Mouse (Mus musculus) G1E (cell line): Measurements from ENCODE around the gene 3110021N24Rik. TPM values are rescaled to one million over a fixed set of nuclear protein-coding genes. Genes with fewer than 3 reads are reported as not detected.

ENCODE experiments used
- ATAC-seq: 2 replicates; pipeline ENCODE4 v1.8.0; 2016; ENCODE audit warnings: mild to moderate bottlenecking; ENCODE audit not compliant: insufficient number of reproducible peaks, poor library complexity, low FRiP score, severe bottlenecking; ENCODE audit errors: extremely low read depth
- DNase-seq: peaks from one replicate; pipeline ENCODE4 v3.0.0; 2012; ENCODE audit warnings: low spot score
- H3K27me3 ChIP-seq: 2 replicates; pipeline ENCODE4 v1.6.1; 2012; ENCODE audit warnings: mild to moderate bottlenecking, low read length, inconsistent platforms; ENCODE audit not compliant: insufficient read depth
- H3K36me3 ChIP-seq: replicated peaks from 2 replicates; pipeline ENCODE3; 2012; ENCODE audit warnings: mild to moderate bottlenecking, inconsistent platforms
- H3K4me1 ChIP-seq: 2 replicates; pipeline ENCODE4 v1.6.1; 2012; ENCODE audit warnings: low read depth, low read length, inconsistent platforms, mixed read lengths; ENCODE audit not compliant: insufficient read depth
- H3K4me3 ChIP-seq: 2 replicates; pipeline ENCODE4 v1.5.1; 2012; ENCODE audit warnings: low read depth, mild to moderate bottlenecking, inconsistent platforms, low read length, moderate library complexity, mixed read lengths
- H3K9me3 ChIP-seq: replicated peaks from 2 replicates; pipeline ENCODE4 v1.6.1; 2012; ENCODE audit warnings: inconsistent platforms
- CTCF ChIP-seq: IDR thresholded peaks from 2 replicates; pipeline ENCODE4 v1.5.1; 2012; ENCODE audit warnings: low read depth, low read length, inconsistent platforms, mixed read lengths
- GATA1 ChIP-seq: IDR thresholded peaks from 2 replicates; pipeline ENCODE4 v1.6.1; 2012; ENCODE audit warnings: borderline replicate concordance, low read length, inconsistent platforms, mixed read lengths
- GATA2 ChIP-seq: IDR thresholded peaks from 2 replicates; pipeline ENCODE4 v1.6.1; 2012; ENCODE audit warnings: low read depth, low read length, inconsistent platforms, borderline replicate concordance
- POLR2AphosphoS5 ChIP-seq: IDR thresholded peaks from 2 replicates; pipeline ENCODE4 v1.6.1; 2012; ENCODE audit warnings: low read depth, low read length, inconsistent platforms; ENCODE audit not compliant: insufficient replicate concordance
- TAL1 ChIP-seq: conservative IDR thresholded peaks from 2 replicates; pipeline ENCODE4 v1.6.1; 2012; ENCODE audit warnings: low read depth, low read length, inconsistent platforms, mixed read lengths
- polyA plus RNA-seq: library from polyadenylated mRNA; stranded (reverse); fragments of >175 nt; gene quantifications from 2 replicates; pipeline ENCODE4 v1.2.3, GENCODE M21; 2012
- total RNA-seq, 2 experiments: library from RNA; stranded (forward) in 1 of 2; stranded (reverse) in 1 of 2; fragments of 200-1000 nt in 1 of 2; fragments of >200 nt in 1 of 2; fragmentation: Nextera tagmentation in 1 of 2; gene quantifications; 2 replicates each; pipeline ENCODE4 v1.2.3; 2014 to 2017

The 3110021N24Rik gene
- total and polyA plus RNA-seq, 3 experiments: 0.05 TPM; not detected in 2

DNA sequence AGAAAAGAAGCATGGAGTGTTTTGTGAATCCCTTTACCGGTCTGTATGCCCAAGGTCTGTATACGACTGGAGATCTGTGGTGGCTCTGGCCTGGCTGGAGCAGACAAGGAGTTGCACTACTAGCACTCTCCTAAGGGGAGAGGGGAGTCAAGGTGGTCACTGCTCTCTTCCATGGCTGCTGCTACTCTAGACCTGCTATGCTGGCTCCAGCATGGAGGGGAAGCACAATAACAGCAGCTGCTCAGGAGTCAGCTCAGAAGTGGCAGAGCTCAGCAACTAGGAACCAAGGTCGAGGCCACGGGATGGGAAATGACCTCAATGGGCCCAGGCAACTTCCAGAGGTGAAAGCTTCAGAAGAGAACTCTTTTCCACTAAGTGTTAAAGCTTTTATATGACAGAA is 91.7 kb downstream of the 3110021N24Rik start:
- H3K9me3 ChIP-seq: no peaks in the 10 kb centered on the region
- H3K27me3 ChIP-seq: peaks cover 4% of the 10 kb centered on the region; the same call in 1 of the 2 replicates
- no peak for TF ChIP-seq POLR2AphosphoS5
- no peak for TF ChIP-seq GATA2
- TF ChIP-seq GATA1: no peak
- no peak for TF ChIP-seq CTCF
- no peak for TF ChIP-seq TAL1
- peaks cover 10% of the 10 kb centered on the region for H3K36me3 ChIP-seq
- DNase-seq (no peak), ATAC-seq (no peak)
- H3K4me3 ChIP-seq: no peak overlapping the region
- no peaks in the 10 kb centered on the region; the same call in 1 of the 2 replicates for H3K4me1 ChIP-seq

DNA sequence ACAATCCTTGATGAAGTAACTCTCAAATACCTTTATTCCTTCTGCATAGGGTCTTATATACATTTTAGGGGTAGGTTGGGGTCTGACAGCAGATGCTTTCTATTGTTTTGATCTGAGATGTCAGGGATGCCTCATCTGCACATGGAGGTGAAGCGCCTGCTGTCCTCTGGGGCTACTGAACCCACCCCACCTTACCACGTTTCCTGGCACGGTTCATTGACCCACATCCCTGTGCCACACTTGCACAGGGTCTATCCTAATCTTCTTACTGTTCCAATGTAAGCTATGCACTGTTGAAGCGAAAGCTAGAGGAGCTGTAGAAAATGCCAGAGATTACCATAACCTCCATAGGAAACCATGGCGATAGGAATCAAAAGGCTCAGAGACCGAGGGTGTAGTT is 92.1 kb downstream of the 3110021N24Rik start:
- peaks cover 10% of the 10 kb centered on the region for H3K36me3 ChIP-seq
- no peak for TF ChIP-seq POLR2AphosphoS5
- TF ChIP-seq GATA2: no peak
- TF ChIP-seq TAL1: no peak
- TF ChIP-seq CTCF: no peak
- TF ChIP-seq GATA1: no peak
- H3K9me3 ChIP-seq: no peaks in the 10 kb centered on the region
- DNase-seq (no peak), ATAC-seq (no peak)
- no peaks in the 10 kb centered on the region; the same call in 1 of the 2 replicates for H3K4me1 ChIP-seq
- H3K27me3 ChIP-seq: peaks cover 4% of the 10 kb centered on the region; the same call in 1 of the 2 replicates
- no peak overlapping the region for H3K4me3 ChIP-seq

DNA sequence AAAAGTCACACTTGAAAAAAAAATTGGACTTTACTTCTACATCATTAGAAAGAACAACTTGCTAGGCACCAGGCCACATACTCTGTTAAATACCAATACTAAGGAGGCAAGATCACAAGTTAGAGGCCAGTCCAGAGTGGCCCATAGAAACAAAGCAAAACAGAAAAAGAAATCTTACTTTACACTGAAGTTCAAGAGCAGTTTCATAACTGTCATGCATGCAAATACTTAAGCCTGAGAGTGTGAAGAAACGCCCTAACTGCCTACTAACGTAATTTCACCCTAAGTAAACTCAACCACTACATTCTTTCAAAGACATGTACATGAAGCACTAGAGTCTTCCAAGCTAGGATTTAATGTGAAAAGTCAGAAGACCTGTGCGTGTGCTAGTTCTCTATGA is 106.2 kb downstream of the 3110021N24Rik start:
- ATAC-seq (no peak), DNase-seq (no peak)
- H3K9me3 ChIP-seq: no peaks in the 10 kb centered on the region
- peaks cover 87% of the 10 kb centered on the region for H3K36me3 ChIP-seq
- TF ChIP-seq TAL1: no peak
- TF ChIP-seq CTCF: no peak
- no peak for TF ChIP-seq POLR2AphosphoS5
- no peak for TF ChIP-seq GATA2
- no peak for TF ChIP-seq GATA1
- no peaks in the 10 kb centered on the region for H3K27me3 ChIP-seq
- no peak overlapping the region for H3K4me3 ChIP-seq
- H3K4me1 ChIP-seq: no peaks in the 10 kb centered on the region; the same call in 1 of the 2 replicates

DNA sequence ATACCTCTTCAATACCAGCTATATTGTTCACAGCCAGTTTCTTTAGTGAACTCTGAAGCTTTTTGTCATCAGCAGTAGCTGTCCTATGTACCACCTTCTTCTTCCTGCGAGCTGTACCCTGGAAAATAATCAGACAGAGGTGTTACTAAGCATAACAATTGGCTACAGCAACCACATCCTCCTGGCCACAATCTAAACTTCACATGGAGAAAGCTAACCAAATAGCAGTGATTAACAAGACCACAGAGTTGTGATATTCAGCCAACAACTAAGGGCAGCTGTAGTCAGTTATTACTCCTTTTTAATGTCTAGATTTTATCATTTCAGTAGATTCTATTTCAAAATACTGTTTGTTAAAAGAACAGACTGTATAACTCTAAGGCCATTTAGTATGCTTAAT is 106.6 kb downstream of the 3110021N24Rik start:
- Histone ChIP-seq H3K4me3 (no peak overlapping the region), H3K4me1 (peaks cover 2% of the 10 kb centered on the region), H3K36me3 (peaks cover 85% of the 10 kb centered on the region), H3K27me3 (no peaks in the 10 kb centered on the region), H3K9me3 (no peaks in the 10 kb centered on the region)
- no peak for DNase-seq
- no peak for ATAC-seq
- TF ChIP-seq GATA2: no peak
- TF ChIP-seq TAL1: no peak
- no peak for TF ChIP-seq CTCF
- TF ChIP-seq GATA1: no peak
- no peak for TF ChIP-seq POLR2AphosphoS5

DNA sequence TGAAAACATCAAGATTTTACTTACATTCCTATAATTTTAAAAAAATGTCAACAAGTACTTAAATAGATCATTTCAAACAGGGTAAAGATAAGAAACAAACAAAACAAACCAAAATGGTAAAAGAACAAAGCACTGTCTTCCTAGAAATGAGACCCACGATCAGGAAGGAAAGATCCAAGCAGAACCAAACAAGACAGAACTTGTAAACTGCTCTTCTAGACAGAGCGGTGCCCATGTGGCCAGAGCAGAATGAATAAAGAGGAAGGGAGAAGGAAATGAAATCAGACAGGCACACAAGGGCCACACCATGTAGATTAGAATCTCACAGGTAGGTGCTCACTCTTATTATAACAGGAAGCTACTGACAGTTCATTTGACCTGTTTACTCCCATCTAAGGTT is 107.2 kb downstream of the 3110021N24Rik start:
- H3K36me3 ChIP-seq: peaks cover 80% of the 10 kb centered on the region
- TF ChIP-seq POLR2AphosphoS5: no peak
- no peak for TF ChIP-seq GATA1

DNA sequence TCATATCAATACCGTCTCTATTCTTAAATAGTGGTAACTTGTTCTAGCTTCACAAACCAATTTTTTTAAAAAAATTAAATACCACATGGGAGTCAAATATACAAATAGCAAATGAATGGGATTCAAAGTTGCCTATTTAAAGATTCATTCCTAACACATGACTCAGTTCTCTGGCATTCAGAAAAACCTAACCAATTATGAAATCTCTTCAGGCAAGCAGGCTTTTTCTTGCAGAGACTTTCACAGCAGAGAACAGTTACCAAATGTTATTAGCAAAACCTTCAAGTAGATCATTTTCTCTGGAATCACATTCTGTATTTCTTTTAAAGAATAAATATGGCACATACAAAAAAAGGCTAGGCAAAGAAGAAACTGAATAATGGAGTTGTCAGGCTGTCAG is 111.2 kb downstream of the 3110021N24Rik start:
- Histone ChIP-seq H3K36me3 (peaks cover 45% of the 10 kb centered on the region), H3K9me3 (no peaks in the 10 kb centered on the region), H3K27me3 (no peaks in the 10 kb centered on the region), H3K4me1 (peaks cover 24% of the 10 kb centered on the region), H3K4me3 (no peak overlapping the region)
- ATAC-seq (no peak), DNase-seq (no peak)
- TF ChIP-seq TAL1 (no peak), GATA2 (no peak), CTCF (no peak), GATA1 (no peak), POLR2AphosphoS5 (no peak)

More for the DNA sequence above, 107.2 kb downstream of the 3110021N24Rik start:
- peaks cover 4% of the 10 kb centered on the region for H3K4me1 ChIP-seq
- no peak for DNase-seq
- no peak for ATAC-seq
- H3K27me3 ChIP-seq: no peaks in the 10 kb centered on the region
- no peak overlapping the region for H3K4me3 ChIP-seq
- H3K9me3 ChIP-seq: no peaks in the 10 kb centered on the region

Other genes with a start within 250 kb of the 3110021N24Rik start
- 49.0 and 61.0 TPM in 2 replicates for gene Prpf38a, start 140.3 kb upstream of the 3110021N24Rik start, total RNA-seq (2014; fragmentation: Nextera tagmentation)
- gene Prpf38a, start 140.3 kb upstream of the 3110021N24Rik start, total RNA-seq (2017): 123 and 134 TPM in 2 replicates
- 3.6 and 5.1 TPM in 2 replicates for gene Prpf38a, start 140.3 kb upstream of the 3110021N24Rik start, polyA plus RNA-seq
- gene Orc1, start 140.2 kb upstream of the 3110021N24Rik start, total RNA-seq (2014; fragmentation: Nextera tagmentation): 24.0 and 26.7 TPM in 2 replicates
- gene Orc1, start 140.2 kb upstream of the 3110021N24Rik start, total RNA-seq (2017): 21.3 and 22.9 TPM in 2 replicates
- gene Orc1, start 140.2 kb upstream of the 3110021N24Rik start, polyA plus RNA-seq: 24.3 and 24.7 TPM in 2 replicates
- gene Cc2d1b, start 99.7 kb upstream of the 3110021N24Rik start, total RNA-seq (2014; fragmentation: Nextera tagmentation): 35.0 and 45.7 TPM in 2 replicates
- gene Cc2d1b, start 99.7 kb upstream of the 3110021N24Rik start, total RNA-seq (2017): 75.9 and 85.8 TPM in 2 replicates
- gene Cc2d1b, start 99.7 kb upstream of the 3110021N24Rik start, polyA plus RNA-seq: 73.5 and 80.8 TPM in 2 replicates
- not detected in 2 replicates for gene Zfyve9, start 61.1 kb downstream of the 3110021N24Rik start, total RNA-seq (2014; fragmentation: Nextera tagmentation)
- 0.16 and 0.17 TPM in 2 replicates for gene Zfyve9, start 61.1 kb downstream of the 3110021N24Rik start, total RNA-seq (2017)
- gene Zfyve9, start 61.1 kb downstream of the 3110021N24Rik start, polyA plus RNA-seq: not detected in 2 replicates
- 115 and 119 TPM in 2 replicates for gene Btf3l4, start 114.0 kb downstream of the 3110021N24Rik start, total RNA-seq (2014; fragmentation: Nextera tagmentation)
- 62.1 and 88.3 TPM in 2 replicates for gene Btf3l4, start 114.0 kb downstream of the 3110021N24Rik start, total RNA-seq (2017)
- gene Btf3l4, start 114.0 kb downstream of the 3110021N24Rik start, polyA plus RNA-seq: 8.8 and 9.8 TPM in 2 replicates
- 76.2 and 79.1 TPM in 2 replicates for gene Txndc12, start 115.0 kb downstream of the 3110021N24Rik start, total RNA-seq (2014; fragmentation: Nextera tagmentation)
- gene Txndc12, start 115.0 kb downstream of the 3110021N24Rik start, total RNA-seq (2017): 54.4 and 56.6 TPM in 2 replicates
- gene Txndc12, start 115.0 kb downstream of the 3110021N24Rik start, polyA plus RNA-seq: 7.7 and 10.2 TPM in 2 replicates
- 32.5 and 34.4 TPM in 2 replicates for gene Kti12, start 128.1 kb downstream of the 3110021N24Rik start, total RNA-seq (2014; fragmentation: Nextera tagmentation)
- 36.9 and 39.3 TPM in 2 replicates for gene Kti12, start 128.1 kb downstream of the 3110021N24Rik start, total RNA-seq (2017)
- 89.1 and 98.8 TPM in 2 replicates for gene Kti12, start 128.1 kb downstream of the 3110021N24Rik start, polyA plus RNA-seq
- not detected in 2 replicates for gene A730015C16Rik, start 129.0 kb downstream of the 3110021N24Rik start, total RNA-seq (2014; fragmentation: Nextera tagmentation)
- 0.35 and 0.60 TPM in 2 replicates for gene A730015C16Rik, start 129.0 kb downstream of the 3110021N24Rik start, total RNA-seq (2017)
- 0.07 TPM in 1 of 2 replicates, not detected in the other for gene A730015C16Rik, start 129.0 kb downstream of the 3110021N24Rik start, polyA plus RNA-seq
- gene Rab3b, start 159.4 kb downstream of the 3110021N24Rik start, total RNA-seq (2014; fragmentation: Nextera tagmentation): not detected in 2 replicates
- gene Rab3b, start 159.4 kb downstream of the 3110021N24Rik start, total RNA-seq (2017): 0.05 and 0.06 TPM in 2 replicates
- 0.13 TPM in 1 of 2 replicates, not detected in the other for gene Rab3b, start 159.4 kb downstream of the 3110021N24Rik start, polyA plus RNA-seq